Mouse (Mus musculus) gastrocnemius, adult 2 months (tissue): ENCODE data around the gene Ccdc85b. TPM values are rescaled to one million over a fixed set of nuclear protein-coding genes. Genes with fewer than 3 reads are reported as not detected.

Experiments
- DNase-seq: peaks from one replicate; pipeline ENCODE4 v3.0.0; 2022
- H3K27ac ChIP-seq: fragments of 200-600 bp; 2 replicates; pipeline ENCODE4 v1.8.1; 2022; ENCODE audit warnings: mild to moderate bottlenecking
- H3K4me3 ChIP-seq: fragments of 200-600 bp; 2 replicates; pipeline ENCODE4 v1.8.1; 2022; ENCODE audit warnings: mild to moderate bottlenecking, moderate library complexity
- CTCF ChIP-seq: fragments of 200-600 bp; IDR thresholded peaks from 2 replicates; pipeline ENCODE4 v1.8.1; 2022; ENCODE audit warnings: antibody characterized with exemption, mild to moderate bottlenecking, moderate library complexity
- intact Hi-C: fragments of 180-260 bp; cut with DNase I; formaldehyde crosslinking; loops from one replicate; pipeline ENCODE4 v1.15.1; 2025
- total RNA-seq, 2 experiments: library from RNA; stranded (reverse); gene quantifications; 2 replicates each; pipeline ENCODE4 v1.2.3; 2021

Ccdc85b gene
- total RNA-seq, 2 experiments from 2014 or later, result 3.9 to 7.2 TPM

DNA sequence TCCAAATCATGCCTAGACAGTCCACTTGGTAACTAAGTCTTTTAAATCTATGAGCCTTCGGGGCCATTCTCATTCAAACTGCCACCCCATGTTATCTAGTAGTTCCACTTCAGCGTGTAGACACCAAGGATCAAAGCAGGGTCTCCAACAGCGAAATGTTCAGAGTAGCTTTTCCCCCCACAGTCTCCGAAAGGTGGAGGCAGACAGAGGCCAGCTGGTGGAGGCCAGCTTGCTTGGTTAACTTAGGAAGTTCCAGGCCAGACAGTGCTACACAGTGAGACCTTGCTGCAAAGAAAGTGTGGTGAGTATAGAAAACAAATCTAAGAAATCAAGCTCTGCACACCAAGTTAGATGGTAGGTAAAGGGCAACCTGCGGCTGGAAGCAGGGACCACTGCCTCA lies 47.1 kb downstream of the Ccdc85b start:
- peak overlapping the region; percentile 91 for H3K27ac ChIP-seq
- intact Hi-C loops, result no loop called here
- TF ChIP-seq CTCF, result no peak
- peak overlapping the region; percentile 73 for H3K4me3 ChIP-seq
- DNase-seq, result no peak

GRCm38 (mm10) chr19:5409068-5409467 lies 48.6 kb downstream of the Ccdc85b start:
- intact Hi-C loops, result loop anchor here (2.0 to 5.0 kb wide), 2 partner anchors 16 to 78 kb away; partner anchors contain the start of genes AI837181, Drap1 and Mus81
- DNase-seq, result peak; percentile 64
- TF ChIP-seq CTCF, result no peak
- Histone ChIP-seq H3K27ac (peak overlapping the region; percentile 98), H3K4me3 (peak overlapping the region; percentile 78)

DNA sequence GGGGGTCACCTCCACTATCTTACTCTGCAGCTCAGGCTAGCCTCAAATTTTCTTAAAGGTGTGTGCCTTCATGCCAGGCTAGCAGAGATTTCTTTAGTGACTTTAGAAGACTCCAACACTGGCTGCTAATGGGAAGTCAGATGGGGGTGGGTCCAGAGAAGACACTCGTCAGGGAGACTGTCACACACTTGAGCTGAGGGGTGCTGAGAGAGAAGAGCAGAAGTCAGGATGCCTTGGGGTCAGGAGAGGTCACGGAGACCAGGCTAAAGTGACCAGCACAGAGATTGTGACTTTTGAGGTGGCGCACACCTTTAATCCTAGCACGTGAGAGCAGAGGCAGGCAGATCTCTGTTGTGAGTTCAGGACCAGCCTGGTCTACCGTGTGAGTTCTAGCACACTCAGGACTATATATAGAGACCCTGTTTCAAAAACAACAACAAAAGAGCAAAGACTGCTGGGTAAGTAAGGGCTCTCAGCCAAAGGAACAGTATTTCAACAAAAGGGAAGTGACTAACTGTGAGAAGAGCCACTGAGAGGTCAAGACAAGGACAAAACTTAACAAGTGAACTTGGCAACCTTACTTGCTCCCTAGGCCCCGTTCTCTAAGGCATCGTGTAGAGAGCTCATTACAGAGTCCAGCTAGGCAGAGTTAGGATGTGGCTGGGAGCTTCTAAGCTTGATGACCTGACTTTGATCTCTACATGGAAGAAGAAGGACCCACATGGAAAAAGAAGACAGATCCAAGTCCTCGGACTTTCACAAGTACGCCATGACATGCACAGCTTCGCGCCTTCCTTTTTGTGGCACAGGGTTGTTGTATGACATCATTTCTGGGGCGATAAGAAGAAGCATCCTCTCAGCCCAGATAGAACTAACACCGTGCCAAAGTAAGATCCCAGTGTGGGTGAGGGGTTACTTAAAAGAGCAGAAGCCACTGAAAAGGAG lies 49.4 kb downstream of the Ccdc85b start:
- DNase-seq, result no peak
- Histone ChIP-seq H3K4me3 (peak overlapping the region; percentile 78), H3K27ac (peak overlapping the region; percentile 98)
- intact Hi-C loops, result loop anchor here (2.0 to 5.0 kb wide), 2 partner anchors 16 to 79 kb away; partner anchors contain the start of genes AI837181, Drap1 and Mus81
- no peak for TF ChIP-seq CTCF

DNA sequence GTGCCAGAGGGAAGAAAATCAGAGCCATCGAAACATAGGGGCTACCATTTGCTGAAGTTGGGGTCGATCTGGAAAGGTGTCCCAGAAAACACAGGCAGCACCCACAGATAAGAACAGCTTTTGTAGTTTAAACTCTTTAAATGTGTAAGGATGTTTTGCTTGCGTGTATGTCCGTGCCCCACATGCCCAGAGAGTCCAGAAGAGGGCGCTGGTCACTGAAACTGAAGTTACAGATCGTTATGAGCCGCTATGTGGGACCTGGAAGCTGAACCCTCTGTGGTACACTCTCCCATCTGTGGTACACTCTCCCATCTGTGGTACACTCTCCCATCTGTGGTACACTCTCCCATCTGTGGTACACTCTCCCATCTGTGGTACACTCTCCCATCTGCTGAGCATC lies 50.6 kb downstream of the Ccdc85b start:
- intact Hi-C loops, result loop anchor here (5.0 kb wide), 1 partner anchor 80 kb away; the partner anchor contains the start of gene Mus81
- DNase-seq, result peak; percentile 79
- TF ChIP-seq CTCF, result peak; percentile 75
- Histone ChIP-seq H3K4me3 (peak overlapping the region; percentile 78), H3K27ac (peak overlapping the region; percentile 98)

DNA sequence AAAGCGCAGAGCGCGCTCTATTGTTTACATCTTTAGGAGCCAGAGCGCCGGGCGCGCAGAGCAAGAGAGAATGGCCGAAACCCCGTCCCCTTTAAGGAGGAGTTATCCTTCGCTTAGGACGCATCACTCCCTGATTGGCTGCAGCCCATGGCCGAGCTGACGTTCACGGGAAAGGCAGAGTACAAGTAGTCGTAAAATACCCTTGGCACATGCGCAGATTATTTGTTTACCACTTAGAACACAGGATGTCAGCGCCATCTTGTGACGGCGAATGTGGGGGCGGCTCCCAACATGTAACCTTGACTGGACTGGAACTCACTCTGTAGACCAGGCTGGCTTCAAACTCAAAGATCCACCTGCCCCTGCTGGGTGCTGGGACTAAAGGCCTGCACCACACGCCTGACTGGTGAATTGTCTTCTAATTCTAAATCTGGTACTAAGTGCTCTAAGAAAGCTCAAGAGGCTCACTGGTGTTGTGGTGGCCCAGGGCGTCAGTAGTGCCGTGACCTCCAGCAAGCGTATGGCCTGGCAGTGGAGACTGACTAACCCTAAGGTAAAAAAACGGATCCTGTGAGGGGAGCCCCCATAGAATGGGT lies 51.1 kb downstream of the Ccdc85b start:
- DNase-seq, result peak; percentile 62

DNA sequence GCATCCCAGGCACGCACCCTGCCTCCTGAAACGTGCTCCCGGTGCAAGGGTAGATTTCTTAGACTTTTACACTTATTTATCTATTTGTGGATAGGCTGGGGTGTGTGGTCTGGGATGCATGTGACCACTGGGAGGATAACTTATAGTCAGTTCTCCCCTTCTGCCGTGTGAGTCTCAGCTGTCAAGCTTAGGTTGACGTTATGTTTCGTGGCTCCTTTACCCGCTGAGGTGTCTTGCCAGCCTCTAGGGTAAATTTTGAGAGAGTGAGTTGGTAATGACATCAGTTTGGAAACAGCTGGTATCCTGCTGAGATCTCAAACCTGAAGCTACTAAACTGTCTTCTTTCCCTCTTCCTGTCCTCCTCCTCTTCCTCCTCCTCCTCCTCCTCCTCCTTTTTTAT lies 51.8 kb downstream of the Ccdc85b start:
- Histone ChIP-seq H3K27ac (peak overlapping the region; percentile 88), H3K4me3 (peak overlapping the region; percentile 66)
- DNase-seq, result no peak
- no peak for TF ChIP-seq CTCF
- intact Hi-C loops, result loop anchor here (5.0 kb wide), 1 partner anchor 81 kb away; the partner anchor contains the start of gene Mus81

More for the DNA sequence above, 51.1 kb downstream of the Ccdc85b start:
- H3K27ac ChIP-seq, result peak overlapping the region; percentile 98
- intact Hi-C loops, result loop anchor here (5.0 kb wide), 1 partner anchor 81 kb away; the partner anchor contains the start of gene Mus81
- H3K4me3 ChIP-seq, result peak overlapping the region; percentile 78

Other genes starting within 250 kb of the Ccdc85b start
- 1 to 10 TPM; 5.2 to 8.5 TPM for gene Pacs1, start 184.8 kb downstream of the Ccdc85b start, total RNA-seq
- 10 to 100 TPM; 66.5 to 78.9 TPM for gene Sf3b2, start 162.4 kb downstream of the Ccdc85b start, total RNA-seq
- under 1 TPM in 1 of 2 experiments, not detected in 1; 0.11 TPM for gene Gal3st3, start 159.6 kb downstream of the Ccdc85b start, total RNA-seq
- not detected for gene Catsper1, start 122.2 kb downstream of the Ccdc85b start, total RNA-seq
- gene Cst6, start 108.3 kb downstream of the Ccdc85b start, total RNA-seq, result 10 to 100 TPM; 27.5 to 44.2 TPM
- gene Eif1ad, start 91.2 kb downstream of the Ccdc85b start, total RNA-seq, result 10 to 100 TPM; 15.7 to 17.9 TPM
- 100 to 1,000 TPM; 122 to 144 TPM for gene Banf1, start 90.7 kb downstream of the Ccdc85b start, total RNA-seq
- 10 to 100 TPM; 40.1 to 50.3 TPM for gene Sart1, start 69.2 kb downstream of the Ccdc85b start, total RNA-seq
- 1 to 10 TPM; 1.3 to 2.7 TPM for gene Tsga10ip, start 55.4 kb downstream of the Ccdc85b start, total RNA-seq
- 100 to 1,000 TPM; 503 to 688 TPM for gene Drap1, start 32.9 kb downstream of the Ccdc85b start, total RNA-seq
- gene AI837181, start 32.8 kb downstream of the Ccdc85b start, total RNA-seq, result 10 to 100 TPM; 34.0 to 38.0 TPM
- not detected for gene Fosl1, start 10.3 kb downstream of the Ccdc85b start, total RNA-seq
- 10 to 100 TPM; 33.9 to 35.8 TPM for gene Fibp, start 2.7 kb upstream of the Ccdc85b start, total RNA-seq
- not detected for gene Ctsw, start 10.6 kb upstream of the Ccdc85b start, total RNA-seq
- 1 to 10 TPM; 3.4 to 6.6 TPM for gene Efemp2, start 16.1 kb upstream of the Ccdc85b start, total RNA-seq
- gene Mus81, start 30.5 kb upstream of the Ccdc85b start, total RNA-seq, result 10 to 100 TPM; 20.1 to 23.3 TPM
- 10 to 100 TPM; 52.8 to 72.0 TPM for gene Cfl1, start 32.6 kb upstream of the Ccdc85b start, total RNA-seq
- 1 to 10 TPM in 1 of 2 experiments, under 1 TPM in 1; 0.92 to 1.6 TPM for gene 1700020D05Rik, start 45.9 kb upstream of the Ccdc85b start, total RNA-seq
- 1 to 10 TPM; 5.8 to 8.0 TPM for gene Snx32, start 52.6 kb upstream of the Ccdc85b start, total RNA-seq
- not detected for gene Ovol1, start 102.8 kb upstream of the Ccdc85b start, total RNA-seq
- 1 to 10 TPM; 2.0 to 2.3 TPM for gene Ap5b1, start 110.1 kb upstream of the Ccdc85b start, total RNA-seq
- 10 to 100 TPM; 42.4 to 53.6 TPM for gene Rnaseh2c, start 144.0 kb upstream of the Ccdc85b start, total RNA-seq
- gene Kat5, start 152.3 kb upstream of the Ccdc85b start, total RNA-seq, result 10 to 100 TPM; 20.9 to 23.7 TPM
- gene Rela, start 179.6 kb upstream of the Ccdc85b start, total RNA-seq, result 10 to 100 TPM; 14.6 to 14.7 TPM
- gene Sipa1, start 205.8 kb upstream of the Ccdc85b start, total RNA-seq, result 10 to 100 TPM in 1 of 2 experiments, 1 to 10 TPM in 1; 10.0 to 11.0 TPM
- gene Map3k11, start 230.8 kb upstream of the Ccdc85b start, total RNA-seq, result 10 to 100 TPM in 1 of 2 experiments, 1 to 10 TPM in 1; 8.7 to 11.8 TPM
- gene Pcnx3, start 231.0 kb upstream of the Ccdc85b start, total RNA-seq, result 10 to 100 TPM; 12.6 to 14.0 TPM
- not detected for gene Kcnk7, start 246.5 kb upstream of the Ccdc85b start, total RNA-seq